In the genomic region with DNA sequence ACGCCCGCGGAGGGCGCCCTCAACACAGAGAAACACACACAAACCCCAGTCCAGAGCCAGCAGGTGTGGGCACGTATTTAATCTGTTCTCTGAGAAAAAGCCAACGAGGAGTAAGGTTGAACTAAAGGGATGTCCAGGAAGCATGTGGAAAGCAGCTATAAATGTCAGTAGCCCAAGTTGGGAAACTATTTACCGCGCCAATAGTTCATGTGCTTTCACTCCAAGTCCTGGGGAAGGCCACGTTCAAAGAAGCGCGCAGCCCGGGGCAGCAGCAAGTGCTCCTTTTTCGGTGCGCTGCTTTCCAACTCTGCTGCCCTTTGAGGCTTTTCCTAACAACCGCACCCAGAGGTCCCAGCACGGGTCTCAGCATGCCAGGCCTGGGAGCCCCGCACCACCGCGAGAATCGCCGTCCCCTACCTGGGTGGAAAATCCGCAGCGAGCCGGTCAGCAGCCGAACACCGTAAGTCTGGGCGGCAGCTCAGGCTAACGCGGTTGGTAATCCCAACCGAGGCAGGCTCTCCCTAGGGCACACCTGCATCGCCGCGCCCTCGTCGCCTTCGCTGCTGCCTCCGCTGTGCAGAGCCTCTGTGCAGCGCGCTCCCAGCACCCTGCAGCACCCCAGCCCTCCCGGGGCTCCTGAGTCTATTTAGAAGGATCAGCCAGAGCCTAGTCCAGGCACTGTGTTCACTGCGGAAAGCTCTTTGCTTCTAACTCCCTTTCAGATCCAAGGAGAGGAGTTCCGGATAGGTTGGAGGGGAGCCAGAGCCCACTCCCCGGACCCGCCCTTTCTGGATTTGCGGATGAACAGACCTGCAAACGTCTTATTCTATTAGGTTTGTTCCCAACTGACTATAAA, we compare ENCODE assay signal across 7 mouse cellular contexts. TPM values are rescaled to one million over a fixed set of nuclear protein-coding genes. Genes with fewer than 3 reads are reported as not detected.
A peak's percentile ranks its signal among the peaks of the same experiment; 100 is the strongest.
DNase-seq lines count a peak whose midpoint lies in the region; ATAC-seq and TF ChIP-seq lines count a peak whose summit lies in the region.

Sv2b (minus strand) TSS at position 806 of the 856 bp plus-strand sequence.

- no peak within 1 kb of the TSS for H3K9ac ChIP-seq in embryonic facial prominence, embryonic 15.5 days
- peak within 1 kb of the TSS; percentile 26 for H3K9ac ChIP-seq in intestine, embryonic 15.5 days
- H3K9ac ChIP-seq in liver, postnatal 0 days (replicated peaks), result no peak within 1 kb of the TSS

- intact Hi-C loops in left cerebral cortex, adult 2 months (cut with DNase I), result loop anchor here (2.0 kb wide), 1 partner anchor 58 kb away; no protein-coding TSS in a partner anchor

- peaks cover 16% of the 10 kb centered on the region for H3K4me1 ChIP-seq in embryonic facial prominence, embryonic 15.5 days
- H3K4me1 ChIP-seq in intestine, embryonic 15.5 days (replicated peaks), result peaks cover 14% of the 10 kb centered on the region; the same call in 1 of the 2 replicates
- peaks cover 2% of the 10 kb centered on the region; the same call in 1 of the 2 replicates for H3K4me1 ChIP-seq in liver, postnatal 0 days (ENCODE audit: insufficient read depth)

- WGBS in embryonic facial prominence, embryonic 15.5 days, result under 1% methylated on average over 46 of the region's 46 CpGs
- 2% methylated on average over 46 of the region's 46 CpGs for WGBS in intestine, embryonic 15.5 days
- WGBS in liver, postnatal 0 days (ENCODE audit: insufficient replicate concordance), result 3% methylated on average over 46 of the region's 46 CpGs

- peaks cover 38% of the 10 kb centered on the region for H3K27me3 ChIP-seq in embryonic facial prominence, embryonic 15.5 days
- H3K27me3 ChIP-seq in intestine, embryonic 15.5 days (replicated peaks), result peaks cover 16% of the 10 kb centered on the region
- H3K27me3 ChIP-seq in liver, postnatal 0 days (ENCODE audit: insufficient read depth, low read length), result peaks cover 25% of the 10 kb centered on the region

- DNase-seq in left cerebral cortex, adult 2 months (ENCODE audit: extremely low spot score in 1 of 2, low spot score in 2 of 2), result peak; percentile 40 to 49
- DNase-seq in left cerebral cortex, adult 11 months (ENCODE audit: low spot score), result no peak
- no peak for DNase-seq in liver, postnatal 0 days
- DNase-seq in right cerebral cortex, postnatal 25 days, result peak; percentile 46

- peak; percentile 56 for ATAC-seq in cerebellum, adult (ENCODE audit: insufficient number of reproducible peaks, low FRiP score, low TSS enrichment)
- peak; percentile 77 for ATAC-seq in embryonic facial prominence, embryonic 15.5 days (ENCODE audit: insufficient number of reproducible peaks, low FRiP score, low TSS enrichment, low read depth)
- peak; percentile 84 for ATAC-seq in intestine, embryonic 15.5 days
- ATAC-seq in liver, postnatal 0 days, result no peak

- H3K9me3 ChIP-seq in embryonic facial prominence, embryonic 15.5 days (replicated peaks), result no peaks in the 10 kb centered on the region
- H3K9me3 ChIP-seq in intestine, embryonic 15.5 days, result no peaks in the 10 kb centered on the region
- no peaks in the 10 kb centered on the region for H3K9me3 ChIP-seq in liver, postnatal 0 days (ENCODE audit: low read length)

- no peak for TF ChIP-seq EP300 in liver, postnatal 0 days (IDR thresholded peaks at IDR 0.05; ENCODE audit: low read depth)

- no peak; the same call in 1 of the 2 replicates for TF ChIP-seq CTCF in left cerebral cortex, adult 2 months (IDR thresholded peaks at IDR 0.05)
- no peak for TF ChIP-seq CTCF in liver, postnatal 0 days (IDR thresholded peaks at IDR 0.05; ENCODE audit: low read depth)

- H3K4me2 ChIP-seq in embryonic facial prominence, embryonic 15.5 days (replicated peaks), result peak within 1 kb of the TSS; percentile 83
- peak within 1 kb of the TSS; percentile 87 for H3K4me2 ChIP-seq in intestine, embryonic 15.5 days (replicated peaks)
- peak within 1 kb of the TSS; percentile 59 for H3K4me2 ChIP-seq in liver, postnatal 0 days (ENCODE audit: low read depth, low read length)

- peak within 1 kb of the TSS; percentile 92 for H3K27ac ChIP-seq in left cerebral cortex, adult 2 months
- H3K27ac ChIP-seq in embryonic facial prominence, embryonic 15.5 days (replicated peaks), result no peak within 1 kb of the TSS
- no peak within 1 kb of the TSS for H3K27ac ChIP-seq in intestine, embryonic 15.5 days
- H3K27ac ChIP-seq in liver, postnatal 0 days (ENCODE audit: low read depth), result no peak within 1 kb of the TSS

- H3K36me3 ChIP-seq in embryonic facial prominence, embryonic 15.5 days, result no peaks in the 10 kb centered on the region
- H3K36me3 ChIP-seq in intestine, embryonic 15.5 days, result no peaks in the 10 kb centered on the region
- no peaks in the 10 kb centered on the region for H3K36me3 ChIP-seq in liver, postnatal 0 days (replicated peaks; ENCODE audit: insufficient read depth, low read length)

- peak within 1 kb of the TSS; percentile 64 for H3K4me3 ChIP-seq in left cerebral cortex, adult 2 months
- H3K4me3 ChIP-seq in embryonic facial prominence, embryonic 15.5 days (replicated peaks), result peak within 1 kb of the TSS; percentile 43
- H3K4me3 ChIP-seq in intestine, embryonic 15.5 days (replicated peaks), result peak within 1 kb of the TSS; percentile 40
- H3K4me3 ChIP-seq in liver, postnatal 0 days (ENCODE audit: low read depth, low read length), result peak within 1 kb of the TSS; percentile 31

RNA-seq across cellular contexts. Expression of gene Sv2b, which starts in this region (rescaled TPM):
- 100 to 1,000 TPM; 348 to 386 TPM for total RNA-seq in left cerebral cortex, adult 2 months (2021)
- polyA plus RNA-seq in embryonic facial prominence, embryonic 15.5 days (2015; fragmentation: Nextera tagmentation; extraction: Ambion mirVana), result 1.4 and 2.3 TPM in 2 replicates
- 0.90 and 1.1 TPM in 2 replicates for polyA plus RNA-seq in intestine, embryonic 15.5 days (2015; fragmentation: Nextera tagmentation; extraction: Ambion mirVana)
- not detected in 2 replicates for polyA plus RNA-seq in liver, postnatal 0 days (2015; fragmentation: Nextera tagmentation; extraction: Ambion mirVana)

Comparison
In these comparisons a context has a peak if more than half of its experiments do, and no peak if none do; other contexts are left out.
1. DNase-seq: peak in left cerebral cortex, adult 2 months (2 of 2) and right cerebral cortex, postnatal 25 days (single experiment); none in left cerebral cortex, adult 11 months (single experiment) and liver, postnatal 0 days (single experiment).
2. Peak in every context shown above with its lines, with median percentiles within 50 percentile points of each other: H3K4me3 ChIP-seq and H3K4me2 ChIP-seq.